Mouse (Mus musculus): Measurements from ENCODE around the gene Wdr74.

- TF ChIP-seq CTCF (conservative IDR thresholded peaks at IDR 0.05; ENCODE audit: insufficient read depth, insufficient read length, low read depth, low read length) (no peak), POLR2A (IDR thresholded peaks at IDR 0.05; ENCODE audit: low read depth, low read length) (no peak)
These were observed 36.0 kb upstream of the Wdr74 start for GRCm38 (mm10) chr19:8699652-8700051.
